Mouse (Mus musculus): ENCODE results near the gene Ccdc34.
A peak's percentile ranks its signal among the peaks of the same experiment; 100 is the strongest.

Ccdc34 gene

GRCm38 (mm10) chr2:110017616-110018505, at the start of gene Ccdc34:
Ccdc34 (plus strand) TSS chr2:110017817.
- peak; percentile 92 for DNase-seq

GRCm38 (mm10) chr2:109969381-109969780, 48.2 kb upstream of the Ccdc34 start:
- no peak for DNase-seq

GRCm38 (mm10) chr2:109969926-109970532, 47.6 kb upstream of the Ccdc34 start:
- no peak for DNase-seq

GRCm38 (mm10) chr2:109970744-109971410, 46.7 kb upstream of the Ccdc34 start:
- no peak for DNase-seq

- DNase-seq: no peak
Observed at GRCm38 (mm10) chr2:109972310-109972709, 45.3 kb upstream of the Ccdc34 start.

- no peak for DNase-seq
Observed at GRCm38 (mm10) chr2:109972922-109973321, 44.7 kb upstream of the Ccdc34 start.

GRCm38 (mm10) chr2:109974807-109975206, 42.8 kb upstream of the Ccdc34 start:
- no peak for DNase-seq

- no peak for DNase-seq
Observed at GRCm38 (mm10) chr2:109976181-109976580, 41.4 kb upstream of the Ccdc34 start.

- no peak for DNase-seq
Observed at GRCm38 (mm10) chr2:109977322-109977721, 40.3 kb upstream of the Ccdc34 start.

- DNase-seq: no peak
Observed at GRCm38 (mm10) chr2:109979209-109979608, 38.4 kb upstream of the Ccdc34 start.

GRCm38 (mm10) chr2:109983435-109983834, 34.2 kb upstream of the Ccdc34 start:
- DNase-seq: no peak

- no peak for DNase-seq
Observed at GRCm38 (mm10) chr2:109984930-109985329, 32.7 kb upstream of the Ccdc34 start.

- no peak for DNase-seq
Observed at GRCm38 (mm10) chr2:109985560-109985959, 32.1 kb upstream of the Ccdc34 start.

- DNase-seq: no peak
Observed at GRCm38 (mm10) chr2:109986036-109986785, 31.4 kb upstream of the Ccdc34 start.

GRCm38 (mm10) chr2:109987946-109988345, 29.7 kb upstream of the Ccdc34 start:
- DNase-seq: no peak

GRCm38 (mm10) chr2:109989196-109989595, 28.4 kb upstream of the Ccdc34 start:
- no peak for DNase-seq

- DNase-seq: no peak
Observed at GRCm38 (mm10) chr2:109989679-109990473, 27.7 kb upstream of the Ccdc34 start.

GRCm38 (mm10) chr2:109991754-109992153, 25.9 kb upstream of the Ccdc34 start:
- no peak for DNase-seq

- DNase-seq: no peak
Observed at GRCm38 (mm10) chr2:109992448-109993073, 25.1 kb upstream of the Ccdc34 start.

GRCm38 (mm10) chr2:109993404-109993803, 24.2 kb upstream of the Ccdc34 start:
- no peak for DNase-seq

- DNase-seq: no peak
Observed at GRCm38 (mm10) chr2:109995061-109995460, 22.6 kb upstream of the Ccdc34 start.

GRCm38 (mm10) chr2:109996411-109996810, 21.2 kb upstream of the Ccdc34 start:
- no peak for DNase-seq
